Mouse (Mus musculus) midbrain, embryonic 13.5 days (tissue): Measurements from ENCODE around the gene Arl1. TPM values are rescaled to one million over a fixed set of nuclear protein-coding genes. Genes with fewer than 3 reads are reported as not detected.
"Not testable (repeated sequence)": the region's sequence is repeated elsewhere in the genome, so short reads cannot be mapped to it uniquely, and the experiment has no call there.

Source experiments
- ATAC-seq: fragments of 200-750 bp; cut with Nextera tagmentation; 2 replicates; pipeline ENCODE4 v1.8.0; 2017; ENCODE audit warnings: mild to moderate bottlenecking, moderate TSS enrichment, moderate library complexity
- H3K27ac ChIP-seq: fragments of 300-500 bp; sonication (generic); 2 replicates; pipeline ENCODE4 v1.5.1; 2015; ENCODE audit warnings: inconsistent platforms, mild to moderate bottlenecking, moderate library complexity
- H3K27me3 ChIP-seq: fragments of 300-500 bp; sonication (generic); 2 replicates; pipeline ENCODE4 v1.6.1; 2015; ENCODE audit warnings: mild to moderate bottlenecking, inconsistent platforms
- H3K36me3 ChIP-seq: fragments of 300-500 bp; sonication (generic); 2 replicates; pipeline ENCODE4 v1.6.1; 2015; ENCODE audit warnings: mild to moderate bottlenecking, inconsistent platforms
- H3K4me1 ChIP-seq: fragments of 300-500 bp; sonication (generic); replicated peaks from 2 replicates; pipeline ENCODE4 v1.6.1; 2015; ENCODE audit warnings: inconsistent platforms
- H3K4me2 ChIP-seq: fragments of 300-500 bp; sonication (generic); replicated peaks from 2 replicates; pipeline ENCODE4 v1.6.1; 2015; ENCODE audit warnings: moderate library complexity, mild to moderate bottlenecking, inconsistent platforms
- H3K4me3 ChIP-seq: fragments of 300-500 bp; sonication (generic); replicated peaks from 2 replicates; pipeline ENCODE4 v1.5.1; 2015; ENCODE audit warnings: mild to moderate bottlenecking, inconsistent platforms
- H3K9ac ChIP-seq: fragments of 300-500 bp; sonication (generic); replicated peaks from 2 replicates; pipeline ENCODE4 v1.6.1; 2015; ENCODE audit warnings: mild to moderate bottlenecking, inconsistent platforms
- H3K9me3 ChIP-seq: fragments of 300-500 bp; sonication (generic); 2 replicates; pipeline ENCODE4 v1.6.1; 2016; ENCODE audit warnings: mild to moderate bottlenecking, inconsistent platforms
- WGBS: fragments of 180-500 bp; shearing (Covaris S2); methylation state at CpG from one replicate; pipeline ENCODE4 v1.1.7; 2015; 5-methylcytosine and 5-hydroxymethylcytosine counted together
- polyA plus RNA-seq: library from polyadenylated mRNA; unstranded; fragments of >200 nt; fragmentation: Nextera tagmentation; extraction: Ambion mirVana; gene quantifications from 2 replicates; pipeline ENCODE4 v1.2.1, GENCODE M21; 2015

The Arl1 gene
- polyA plus RNA-seq, 1 experiment from 2014 or later: 135 TPM

DNA sequence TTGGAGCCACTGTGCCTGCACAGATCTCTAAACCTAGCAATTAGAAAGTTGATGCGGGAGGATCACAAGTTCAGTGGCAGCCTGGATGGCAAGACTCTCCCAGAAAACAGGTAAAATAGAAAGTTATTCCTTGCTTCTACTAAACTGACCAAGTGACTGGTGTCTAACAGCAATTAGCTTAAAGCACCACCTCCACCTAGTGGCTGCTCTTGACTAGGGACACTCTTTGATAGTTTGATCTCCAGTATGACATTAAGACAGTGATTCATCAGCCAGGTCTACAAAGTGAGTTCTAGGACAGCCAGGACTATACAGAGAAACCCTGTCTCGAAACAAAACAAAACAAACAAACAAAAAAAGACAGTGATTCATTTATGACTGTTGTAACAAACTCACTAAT, 5.3 kb upstream of the Arl1 start:
- Histone ChIP-seq H3K27me3 (peaks cover 9% of the 10 kb centered on the region), H3K4me2 (no peak overlapping the region), H3K36me3 (no peaks in the 10 kb centered on the region), H3K4me1 (peaks cover 2% of the 10 kb centered on the region), H3K27ac (no peak overlapping the region), H3K4me3 (no peak overlapping the region), H3K9me3 (no peaks in the 10 kb centered on the region), H3K9ac (no peak overlapping the region)
- 62% methylated on average over 2 of the region's 2 CpGs for WGBS
- ATAC-seq: no peak

DNA sequence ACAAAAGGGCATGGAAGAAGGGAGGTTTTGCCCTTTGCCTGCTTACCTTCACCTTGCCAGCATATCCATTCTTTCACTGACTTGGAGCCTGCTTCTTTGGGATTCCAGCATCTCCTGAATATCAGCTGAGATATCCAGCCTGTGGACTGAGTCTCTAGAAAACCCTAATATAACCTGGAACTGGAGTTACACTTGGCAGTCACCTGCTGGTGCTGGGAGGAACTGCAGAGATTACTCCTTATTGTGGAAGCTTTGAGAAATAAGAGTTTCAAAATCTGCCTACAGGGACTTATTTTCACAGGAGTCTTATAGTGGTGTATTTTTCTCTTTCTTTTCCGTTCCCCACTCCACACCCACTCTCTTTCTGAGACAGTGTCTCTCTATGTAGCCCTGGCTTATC, 3.5 kb upstream of the Arl1 start:
- H3K4me2 ChIP-seq: no peak overlapping the region
- H3K36me3 ChIP-seq: no peaks in the 10 kb centered on the region
- H3K27ac ChIP-seq: no peak overlapping the region
- peaks cover 9% of the 10 kb centered on the region for H3K27me3 ChIP-seq
- H3K9ac ChIP-seq: no peak overlapping the region
- H3K9me3 ChIP-seq: no peaks in the 10 kb centered on the region
- H3K4me1 ChIP-seq: peaks cover 8% of the 10 kb centered on the region
- WGBS: 46% methylated on average over 1 of the region's 1 CpGs
- ATAC-seq: no peak
- H3K4me3 ChIP-seq: no peak overlapping the region

DNA sequence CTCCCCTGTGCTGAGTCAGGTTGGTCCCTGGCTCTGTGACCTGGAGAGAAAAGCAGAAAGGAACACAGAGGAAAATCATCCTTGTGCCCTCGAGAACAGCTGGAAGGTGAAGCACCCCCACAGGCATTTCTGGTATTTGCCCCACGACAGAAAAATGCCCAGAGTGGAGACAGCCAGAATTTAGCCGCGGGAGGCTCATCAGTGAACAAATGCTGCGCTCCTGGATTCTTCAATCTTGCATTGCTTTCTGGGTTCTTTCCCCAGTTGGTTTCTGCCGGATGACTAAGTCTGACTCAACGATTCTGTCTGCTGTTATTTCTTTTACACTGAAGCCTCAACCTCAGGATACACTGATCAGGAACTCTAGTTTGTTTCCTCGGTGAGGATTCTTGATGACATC, 2.5 kb upstream of the Arl1 start:
- no peak overlapping the region for H3K4me2 ChIP-seq
- H3K27ac ChIP-seq: no peak overlapping the region
- H3K36me3 ChIP-seq: no peaks in the 10 kb centered on the region
- no peak overlapping the region for H3K4me3 ChIP-seq
- peaks cover 17% of the 10 kb centered on the region for H3K4me1 ChIP-seq
- H3K27me3 ChIP-seq: peaks cover 9% of the 10 kb centered on the region
- ATAC-seq: no peak
- H3K9me3 ChIP-seq: no peaks in the 10 kb centered on the region
- no peak overlapping the region for H3K9ac ChIP-seq
- 79% methylated on average over 8 of the region's 8 CpGs for WGBS

DNA sequence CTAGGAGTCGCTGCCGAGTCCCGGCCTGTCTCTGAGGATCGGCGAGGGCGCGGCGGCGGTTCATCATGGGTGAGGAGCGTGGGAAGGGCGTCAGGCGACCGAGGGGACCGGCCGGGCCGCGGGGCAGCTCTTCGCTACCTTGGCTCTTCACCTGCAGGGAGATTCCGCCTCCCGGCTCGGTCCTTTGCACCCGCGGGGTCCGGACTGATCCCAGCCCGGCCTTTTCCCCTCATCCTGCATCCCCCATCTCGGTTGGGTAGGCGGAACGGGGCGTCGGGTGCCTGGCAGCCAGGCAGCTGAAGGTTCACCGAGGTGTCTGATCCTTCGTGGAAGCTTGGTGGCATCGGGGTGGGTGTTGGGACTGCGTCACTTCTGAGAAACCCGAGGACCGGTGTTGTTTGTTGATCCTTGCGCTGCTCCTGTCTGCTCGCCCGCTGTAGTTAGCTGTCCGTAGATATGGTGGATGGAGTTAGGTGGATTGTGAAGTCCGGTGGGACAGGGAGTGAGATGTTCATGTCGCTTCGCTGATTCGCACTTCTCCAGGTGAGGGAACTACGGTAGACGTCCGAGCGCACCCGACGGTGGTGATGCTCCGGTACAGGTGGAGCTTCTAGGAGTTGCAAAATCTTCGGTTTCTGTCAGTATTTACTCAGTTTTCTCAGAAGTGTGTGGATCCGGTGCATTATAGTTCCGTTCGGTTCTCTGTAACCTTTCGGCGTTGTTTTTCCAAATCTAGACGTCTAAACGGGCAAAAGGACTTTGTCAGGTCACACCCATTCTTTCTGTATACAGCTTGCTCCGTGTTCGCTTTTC, 1.0 kb downstream of the Arl1 start:
- no peaks in the 10 kb centered on the region for H3K9me3 ChIP-seq
- H3K9ac ChIP-seq: peak overlapping the region; percentile 95
- 2% methylated on average over 52 of the region's 61 CpGs for WGBS
- peaks cover 18% of the 10 kb centered on the region for H3K4me1 ChIP-seq
- H3K4me3 ChIP-seq: peak overlapping the region; percentile 99
- H3K36me3 ChIP-seq: peaks cover 6% of the 10 kb centered on the region; the same call in 1 of the 2 replicates
- ATAC-seq: peak; percentile 59; the same call in 1 of the 2 replicates
- peak overlapping the region; percentile 40; the same call in 1 of the 2 replicates for H3K27ac ChIP-seq
- H3K4me2 ChIP-seq: peak overlapping the region; percentile 92
- H3K27me3 ChIP-seq: peaks cover 6% of the 10 kb centered on the region

DNA sequence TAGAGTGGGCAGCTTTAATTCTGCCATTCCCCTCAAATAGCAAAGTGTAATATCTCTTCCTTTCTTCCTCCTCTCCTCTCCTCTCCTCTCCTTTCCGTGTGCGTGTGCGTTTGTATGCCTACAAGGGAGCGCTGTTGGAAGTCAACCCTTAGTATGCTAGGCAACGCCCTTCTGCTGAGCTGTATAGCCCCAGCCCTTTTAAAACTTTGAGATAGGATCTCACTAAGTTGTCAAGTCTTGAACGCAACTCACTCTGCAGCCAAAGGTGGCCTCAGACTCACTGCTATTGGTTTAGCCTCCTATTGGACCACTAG, 1.6 kb downstream of the Arl1 start:
- peaks cover 18% of the 10 kb centered on the region for H3K4me1 ChIP-seq
- peaks cover 6% of the 10 kb centered on the region for H3K27me3 ChIP-seq
- no peaks in the 10 kb centered on the region for H3K9me3 ChIP-seq
- peak overlapping the region; percentile 95 for H3K9ac ChIP-seq
- peaks cover 12% of the 10 kb centered on the region for H3K36me3 ChIP-seq
- ATAC-seq: no peak
- peak overlapping the region; percentile 92 for H3K4me2 ChIP-seq
- H3K4me3 ChIP-seq: peak overlapping the region; percentile 99
- 14% methylated on average over 6 of the region's 6 CpGs for WGBS
- H3K27ac ChIP-seq: no peak overlapping the region

DNA sequence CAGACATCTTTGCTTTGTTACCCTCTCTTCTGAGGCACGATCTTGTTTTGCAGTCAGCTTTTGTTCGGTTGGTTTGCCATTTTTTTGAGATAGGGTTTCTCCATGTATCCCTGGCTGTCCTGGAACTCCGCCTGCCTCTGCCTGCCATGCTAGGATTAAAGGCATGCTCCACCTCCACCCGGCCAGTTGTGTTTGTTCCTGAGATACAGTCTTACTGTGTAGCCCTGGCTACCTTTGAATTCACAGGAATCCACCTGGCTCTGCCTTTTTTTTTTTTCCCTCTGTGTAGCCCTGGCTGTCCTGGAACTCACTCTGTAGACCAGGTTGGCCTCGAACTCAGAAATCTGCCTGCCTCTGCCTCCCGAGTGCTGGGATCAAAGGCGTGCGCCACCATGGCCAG, 8.4 kb downstream of the Arl1 start:
- not testable (repeated sequence) for H3K9me3 ChIP-seq, H3K27me3 ChIP-seq, H3K4me3 ChIP-seq, H3K9ac ChIP-seq, H3K27ac ChIP-seq, H3K4me2 ChIP-seq, H3K4me1 ChIP-seq, ATAC-seq
- WGBS: 94% methylated on average over 8 of the region's 8 CpGs
- peaks cover 45% of the 10 kb centered on the region for H3K36me3 ChIP-seq

DNA sequence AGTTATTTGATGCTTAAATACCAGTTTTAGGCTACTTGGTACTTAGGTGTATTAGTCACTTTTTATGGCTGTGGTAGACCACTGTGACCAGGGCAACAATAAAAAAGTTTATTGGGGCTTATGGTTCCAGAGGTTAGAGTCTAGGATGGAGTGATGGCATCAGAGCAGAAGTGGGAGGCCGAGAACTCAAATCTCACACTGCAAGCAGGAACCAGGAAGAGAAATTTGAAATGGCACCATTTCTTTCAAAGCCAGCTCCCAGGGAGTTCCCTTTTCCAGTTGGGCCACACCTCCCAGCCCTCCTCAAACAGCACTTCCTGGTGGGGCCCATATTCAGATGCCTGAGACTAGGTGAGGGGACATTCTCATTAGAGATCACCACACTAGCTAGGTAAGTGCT, 9.2 kb downstream of the Arl1 start:
- ATAC-seq: no peak
- WGBS: 97% methylated on average over 1 of the region's 1 CpGs
- Histone ChIP-seq H3K4me1 (no peaks in the 10 kb centered on the region), H3K36me3 (peaks cover 52% of the 10 kb centered on the region), H3K9ac (no peak overlapping the region), H3K4me2 (no peak overlapping the region), H3K27me3 (no peaks in the 10 kb centered on the region), H3K9me3 (no peaks in the 10 kb centered on the region), H3K4me3 (no peak overlapping the region), H3K27ac (no peak overlapping the region)

DNA sequence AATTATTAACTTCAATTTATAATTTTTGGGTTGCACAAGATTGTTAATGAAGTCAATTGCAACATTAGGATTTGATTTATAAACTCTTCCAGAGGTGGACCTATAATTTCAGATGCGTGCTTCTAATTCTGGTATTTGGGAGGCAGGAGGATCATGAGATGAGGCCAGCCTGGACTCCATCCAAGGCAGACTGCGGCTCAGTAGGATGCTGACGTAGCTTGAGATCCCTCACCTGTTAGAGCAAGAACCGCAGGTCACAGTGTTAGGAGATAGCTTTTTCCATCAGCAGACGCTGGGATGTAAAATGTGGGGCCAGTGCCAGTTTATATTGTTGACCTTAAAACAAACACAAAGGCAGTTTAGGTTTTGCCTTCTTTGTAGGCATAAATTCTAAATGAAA, 10.1 kb downstream of the Arl1 start:
- H3K27me3 ChIP-seq: no peaks in the 10 kb centered on the region
- H3K9me3 ChIP-seq: no peaks in the 10 kb centered on the region
- no peak overlapping the region for H3K9ac ChIP-seq
- WGBS: 96% methylated on average over 5 of the region's 5 CpGs
- no peak overlapping the region for H3K27ac ChIP-seq
- H3K4me1 ChIP-seq: no peaks in the 10 kb centered on the region
- no peak overlapping the region for H3K4me2 ChIP-seq
- H3K4me3 ChIP-seq: no peak overlapping the region
- ATAC-seq: no peak
- peaks cover 59% of the 10 kb centered on the region for H3K36me3 ChIP-seq

DNA sequence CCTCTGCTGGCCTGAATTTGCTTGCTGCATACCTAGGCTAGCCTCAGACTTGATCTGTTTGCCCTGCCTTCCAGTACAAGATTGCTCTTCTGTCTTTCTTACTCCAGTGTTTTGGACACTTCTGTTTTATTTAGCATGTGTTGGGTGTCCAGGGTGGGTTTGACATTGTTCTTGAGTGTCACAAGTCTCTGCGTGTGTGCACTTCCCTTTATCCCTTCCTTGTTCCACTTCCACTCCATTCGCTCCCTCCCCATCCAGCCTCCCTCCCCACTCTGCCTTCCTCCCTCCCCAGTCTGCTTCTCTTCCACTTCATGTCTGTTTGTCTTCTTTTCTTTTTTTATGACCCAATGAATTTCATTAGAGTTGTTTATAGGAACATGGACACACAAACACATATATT, 10.8 kb downstream of the Arl1 start:
- H3K27ac ChIP-seq: no peak overlapping the region
- peaks cover 59% of the 10 kb centered on the region for H3K36me3 ChIP-seq
- H3K9me3 ChIP-seq: no peaks in the 10 kb centered on the region
- 86% methylated on average over 2 of the region's 2 CpGs for WGBS
- H3K4me1 ChIP-seq: no peaks in the 10 kb centered on the region
- H3K4me2 ChIP-seq: no peak overlapping the region
- no peak for ATAC-seq
- H3K9ac ChIP-seq: no peak overlapping the region
- H3K27me3 ChIP-seq: no peaks in the 10 kb centered on the region
- no peak overlapping the region for H3K4me3 ChIP-seq

DNA sequence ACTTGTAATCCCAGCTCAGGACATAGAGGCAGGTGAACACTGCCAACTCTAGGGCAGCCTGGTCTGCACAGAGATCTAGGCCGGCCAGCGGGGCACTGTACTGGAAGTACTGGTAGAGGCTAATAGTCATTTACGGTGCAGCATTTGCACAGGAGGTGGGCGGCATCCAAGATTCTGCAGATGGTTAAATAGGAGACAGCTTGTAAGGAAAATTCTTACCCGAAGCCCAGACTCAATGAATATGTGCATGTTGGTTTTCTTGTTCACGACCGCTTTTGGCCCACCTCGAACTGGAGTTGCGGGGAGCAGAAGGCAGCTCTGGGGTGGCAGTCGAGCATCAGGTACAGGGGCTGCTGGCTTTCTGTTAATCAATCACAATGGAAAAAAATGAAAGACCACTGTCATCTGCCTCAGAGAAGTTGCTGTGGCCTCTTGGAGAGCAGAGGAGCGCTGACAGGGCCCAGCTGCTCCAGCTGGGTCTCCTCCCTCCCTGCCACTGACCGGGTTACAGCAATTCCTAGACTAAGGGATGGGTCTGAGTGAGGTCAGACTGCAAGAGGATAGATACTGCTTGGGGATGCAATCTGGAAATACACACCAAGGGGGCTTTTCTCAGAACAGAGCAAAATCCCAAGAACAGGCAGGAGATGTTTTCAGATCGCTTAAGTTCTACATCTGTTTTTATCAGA, 31.0 kb downstream of the Arl1 start:
- Histone ChIP-seq H3K4me2 (no peak overlapping the region), H3K4me3 (no peak overlapping the region), H3K4me1 (no peaks in the 10 kb centered on the region), H3K9me3 (no peaks in the 10 kb centered on the region), H3K27ac (no peak overlapping the region), H3K9ac (no peak overlapping the region), H3K27me3 (no peaks in the 10 kb centered on the region), H3K36me3 (peaks cover 83% of the 10 kb centered on the region)
- ATAC-seq: no peak
- 95% methylated on average over 13 of the region's 13 CpGs for WGBS

DNA sequence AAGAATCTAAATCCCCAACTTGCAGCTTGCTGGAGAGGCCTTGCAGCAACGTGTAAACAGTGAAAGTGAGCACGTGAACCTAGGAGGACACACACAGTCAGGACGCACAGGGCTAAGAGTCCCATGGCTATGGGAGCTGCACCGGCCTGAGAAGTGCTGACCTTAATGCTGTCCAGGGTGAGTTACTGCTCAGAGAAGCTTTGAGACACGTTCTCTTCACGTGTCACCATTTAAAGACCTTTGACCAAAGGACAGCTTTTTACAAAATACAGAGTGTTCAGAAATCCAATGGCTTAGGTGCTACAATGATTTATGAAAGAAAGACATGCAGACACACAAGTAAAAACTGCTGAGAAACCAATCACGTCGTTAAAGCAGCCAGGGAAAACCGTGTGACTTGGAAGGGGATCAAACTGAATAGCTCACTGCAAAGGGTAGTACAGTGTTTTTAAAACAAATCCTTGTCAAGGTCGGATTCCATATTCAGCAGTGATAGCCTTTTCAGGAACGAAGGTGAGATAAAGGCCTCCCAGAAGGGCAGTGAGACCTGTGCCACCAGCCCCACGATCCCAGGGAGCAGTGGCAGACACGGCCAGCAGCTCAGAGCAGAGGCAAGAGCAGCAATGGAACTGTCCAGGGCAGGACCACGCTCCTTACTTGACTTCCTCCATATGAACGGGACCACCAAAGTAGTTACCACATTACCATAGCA, 34.9 kb downstream of the Arl1 start:
- WGBS: 91% methylated on average over 15 of the region's 15 CpGs
- no peak for ATAC-seq
- Histone ChIP-seq H3K36me3 (peaks cover 83% of the 10 kb centered on the region), H3K4me1 (no peaks in the 10 kb centered on the region), H3K27ac (no peak overlapping the region), H3K9ac (no peak overlapping the region), H3K4me3 (no peak overlapping the region), H3K4me2 (no peak overlapping the region), H3K27me3 (no peaks in the 10 kb centered on the region), H3K9me3 (no peaks in the 10 kb centered on the region)

DNA sequence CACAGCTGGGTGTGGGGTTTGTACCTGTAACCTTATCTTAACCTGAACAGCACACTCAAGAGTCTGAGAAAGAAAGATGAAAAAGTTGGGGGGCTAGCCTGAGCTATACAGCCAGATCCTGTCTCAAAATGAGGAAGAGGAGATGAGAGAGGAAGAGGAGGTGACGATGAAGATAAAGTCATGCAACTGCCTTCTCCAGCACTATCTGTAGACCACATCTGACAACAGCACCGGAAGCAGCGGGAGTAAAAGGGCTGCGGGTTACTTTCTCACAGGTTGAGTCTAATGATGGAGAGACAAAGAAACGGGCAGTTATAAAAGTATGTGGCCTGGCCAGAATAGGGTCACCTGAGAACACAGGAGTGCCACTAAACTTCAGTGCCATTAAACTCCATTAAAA, 38.3 kb downstream of the Arl1 start:
- H3K9me3 ChIP-seq: no peaks in the 10 kb centered on the region
- no peak overlapping the region for H3K4me3 ChIP-seq
- no peak overlapping the region for H3K9ac ChIP-seq
- H3K4me2 ChIP-seq: no peak overlapping the region
- no peak for ATAC-seq
- no peaks in the 10 kb centered on the region for H3K27me3 ChIP-seq
- H3K4me1 ChIP-seq: no peaks in the 10 kb centered on the region
- H3K36me3 ChIP-seq: peaks cover 84% of the 10 kb centered on the region
- H3K27ac ChIP-seq: no peak overlapping the region
- 98% methylated on average over 5 of the region's 5 CpGs for WGBS
